In genomic region chr11:11948321-11948987, GRCm38 (mm10) we compare ENCODE assay signal across 10 mouse cellular contexts. TPM values are rescaled to one million over a fixed set of nuclear protein-coding genes. Genes with fewer than 3 reads are reported as not detected.
A peak's percentile ranks its signal among the peaks of the same experiment; 100 is the strongest.
DNase-seq lines count a peak whose midpoint lies in the region; ATAC-seq and TF ChIP-seq lines count a peak whose summit lies in the region.
"Had no signal": no experiment of that assay in that cellular context is flagged by ENCODE, and none has a peak within 500 bp of the region (broad histone marks: within the 10 kb centered on the region; RNA-seq: fewer than 3 reads in every experiment).

No protein-coding gene starts in this region.

- H3K9me3 ChIP-seq in heart, embryonic 16.5 days (replicated peaks; ENCODE audit: control insufficient read depth, low read length): no peaks in the 10 kb centered on the region
- no peaks in the 10 kb centered on the region for H3K9me3 ChIP-seq in neural tube, embryonic 13.5 days
- H3K9me3 ChIP-seq in stomach, embryonic 14.5 days (ENCODE audit: control insufficient read depth, low read depth, low read length): no peaks in the 10 kb centered on the region

- WGBS in heart, embryonic 16.5 days: 36% methylated on average over 9 of the region's 9 CpGs
- WGBS in neural tube, embryonic 13.5 days: 54% methylated on average over 9 of the region's 9 CpGs
- WGBS in stomach, embryonic 14.5 days: 28% methylated on average over 9 of the region's 9 CpGs

- no peaks in the 10 kb centered on the region for H3K27me3 ChIP-seq in heart, embryonic 16.5 days (ENCODE audit: control insufficient read depth, insufficient read depth, low read length)
- no peaks in the 10 kb centered on the region for H3K27me3 ChIP-seq in neural tube, embryonic 13.5 days
- no peaks in the 10 kb centered on the region for H3K27me3 ChIP-seq in stomach, embryonic 14.5 days (ENCODE audit: control insufficient read depth, insufficient read depth, low read length)

- H3K36me3 ChIP-seq in heart, embryonic 16.5 days (ENCODE audit: control insufficient read depth, insufficient read depth): peaks cover 39% of the 10 kb centered on the region
- H3K36me3 ChIP-seq in neural tube, embryonic 13.5 days: peaks cover 13% of the 10 kb centered on the region
- peaks cover 47% of the 10 kb centered on the region for H3K36me3 ChIP-seq in stomach, embryonic 14.5 days (ENCODE audit: control insufficient read depth, insufficient read depth, low read length)

- no peak for TF ChIP-seq CTCF in embryonic fibroblast, embryonic 13.5 days (IDR thresholded peaks at IDR 0.05; ENCODE audit: borderline replicate concordance, insufficient read depth, low read length)

- H3K9ac ChIP-seq in heart, embryonic 16.5 days (ENCODE audit: low read length): peak overlapping the region; percentile 65
- H3K9ac ChIP-seq in neural tube, embryonic 13.5 days: no peak overlapping the region
- H3K9ac ChIP-seq in stomach, embryonic 14.5 days (replicated peaks; ENCODE audit: low read depth, low read length): no peak overlapping the region

- peak overlapping the region; percentile 1; the same call in 1 of the 2 replicates for H3K4me3 ChIP-seq in heart, embryonic 16.5 days (ENCODE audit: low read length)
- no peak overlapping the region for H3K4me3 ChIP-seq in neural tube, embryonic 13.5 days
- no peak overlapping the region for H3K4me3 ChIP-seq in embryonic fibroblast, embryonic 13.5 days (ENCODE audit: insufficient read depth, low read length)
- no peak overlapping the region for H3K4me3 ChIP-seq in stomach, embryonic 14.5 days (ENCODE audit: low read depth, low read length)

- H3K4me2 ChIP-seq in heart, embryonic 16.5 days (ENCODE audit: low read depth, low read length): peak overlapping the region; percentile 31; the same call in 1 of the 2 replicates
- no peak overlapping the region for H3K4me2 ChIP-seq in neural tube, embryonic 13.5 days
- no peak overlapping the region; the same call in 1 of the 2 replicates for H3K4me2 ChIP-seq in stomach, embryonic 14.5 days (replicated peaks; ENCODE audit: low read depth, low read length)

- no peak for DNase-seq in heart, adult 18-20 months
- DNase-seq in neural tube, embryonic 10.5 days (ENCODE audit: extremely low spot score, low spot score): no peak
- DNase-seq in adrenal gland, adult 8-10 months: no peak
- DNase-seq in urinary bladder, postnatal 25 days (ENCODE audit: low spot score): no peak

- peak overlapping the region; percentile 94 for H3K27ac ChIP-seq in heart, embryonic 16.5 days (ENCODE audit: low read length)
- H3K27ac ChIP-seq in neural tube, embryonic 13.5 days (replicated peaks): peak overlapping the region; percentile 68; the same call in 1 of the 2 replicates
- peak overlapping the region; percentile 87 for H3K27ac ChIP-seq in embryonic fibroblast, embryonic 13.5 days (ENCODE audit: insufficient read depth, low read length)
- H3K27ac ChIP-seq in stomach, embryonic 14.5 days (ENCODE audit: low read length): peak overlapping the region; percentile 97
- H3K27ac ChIP-seq: hindbrain, postnatal 0 days had no signal

- H3K4me1 ChIP-seq in heart, embryonic 16.5 days (ENCODE audit: control insufficient read depth, insufficient read depth, low read length): peaks cover 34% of the 10 kb centered on the region
- peaks cover 12% of the 10 kb centered on the region for H3K4me1 ChIP-seq in neural tube, embryonic 13.5 days (replicated peaks)
- H3K4me1 ChIP-seq in embryonic fibroblast, embryonic 13.5 days (ENCODE audit: control insufficient read depth, insufficient read depth, low read length): peaks cover 15% of the 10 kb centered on the region
- peaks cover 31% of the 10 kb centered on the region for H3K4me1 ChIP-seq in stomach, embryonic 14.5 days (ENCODE audit: control insufficient read depth, insufficient read depth, low read length)

- ATAC-seq in heart, embryonic 16.5 days (replicated peaks; ENCODE audit: extremely low read depth, insufficient read depth, low FRiP score): peak; percentile 78
- ATAC-seq in neural tube, embryonic 13.5 days (ENCODE audit: low read depth): no peak
- ATAC-seq in stomach, embryonic 14.5 days (ENCODE audit: insufficient number of reproducible peaks, insufficient read depth, low FRiP score, low read depth): peak; percentile 84
- ATAC-seq: hindbrain, postnatal 0 days had no signal

- no peak for TF ChIP-seq POLR2A in embryonic fibroblast, embryonic 13.5 days (IDR thresholded peaks at IDR 0.05; ENCODE audit: low read depth, low read length)

RNA-seq across cellular contexts. Expression of gene Ddc, which starts 50.5 kb away (rescaled TPM):
- polyA plus RNA-seq in heart, embryonic 16.5 days (2015; fragmentation: Nextera tagmentation; extraction: Ambion mirVana): 112 TPM in 2 replicates
- total RNA-seq in heart, adult 18-20 months (2021): 1 to 10 TPM; 1.3 to 1.9 TPM
- 3.3 and 6.5 TPM in 2 replicates for polyA plus RNA-seq in neural tube, embryonic 13.5 days (2015; fragmentation: Nextera tagmentation; extraction: Ambion mirVana)
- 1.6 TPM in 2 replicates for polyA plus RNA-seq in embryonic fibroblast, embryonic 13.5 days (2011; ENCODE audit: insufficient read length, low read depth, missing spikeins)
- polyA plus RNA-seq in stomach, embryonic 14.5 days (2014; fragmentation: Nextera tagmentation; extraction: Ambion mirVana): 36.7 and 47.2 TPM in 2 replicates
- total RNA-seq in adrenal gland, adult 8-10 months (2022): 100 to 1,000 TPM in 2 of 4 experiments, 10 to 100 TPM in 2; 75.6 to 147 (median 95.4) TPM
- total RNA-seq: monocyte, adult 5-6 weeks had no signal
